Mouse (Mus musculus) G1E (cell line): ENCODE measurements around the gene Sympk.

Experiments used
- CTCF ChIP-seq: IDR thresholded peaks from 2 replicates; pipeline ENCODE4 v1.5.1; 2012; ENCODE audit warnings: low read depth, low read length, inconsistent platforms, mixed read lengths
- GATA1 ChIP-seq: IDR thresholded peaks from 2 replicates; pipeline ENCODE4 v1.6.1; 2012; ENCODE audit warnings: borderline replicate concordance, low read length, inconsistent platforms, mixed read lengths
- GATA2 ChIP-seq: IDR thresholded peaks from 2 replicates; pipeline ENCODE4 v1.6.1; 2012; ENCODE audit warnings: low read depth, low read length, inconsistent platforms, borderline replicate concordance
- POLR2AphosphoS5 ChIP-seq: IDR thresholded peaks from 2 replicates; pipeline ENCODE4 v1.6.1; 2012; ENCODE audit warnings: low read depth, low read length, inconsistent platforms; ENCODE audit not compliant: insufficient replicate concordance
- TAL1 ChIP-seq: conservative IDR thresholded peaks from 2 replicates; pipeline ENCODE4 v1.6.1; 2012; ENCODE audit warnings: low read depth, low read length, inconsistent platforms, mixed read lengths

DNA sequence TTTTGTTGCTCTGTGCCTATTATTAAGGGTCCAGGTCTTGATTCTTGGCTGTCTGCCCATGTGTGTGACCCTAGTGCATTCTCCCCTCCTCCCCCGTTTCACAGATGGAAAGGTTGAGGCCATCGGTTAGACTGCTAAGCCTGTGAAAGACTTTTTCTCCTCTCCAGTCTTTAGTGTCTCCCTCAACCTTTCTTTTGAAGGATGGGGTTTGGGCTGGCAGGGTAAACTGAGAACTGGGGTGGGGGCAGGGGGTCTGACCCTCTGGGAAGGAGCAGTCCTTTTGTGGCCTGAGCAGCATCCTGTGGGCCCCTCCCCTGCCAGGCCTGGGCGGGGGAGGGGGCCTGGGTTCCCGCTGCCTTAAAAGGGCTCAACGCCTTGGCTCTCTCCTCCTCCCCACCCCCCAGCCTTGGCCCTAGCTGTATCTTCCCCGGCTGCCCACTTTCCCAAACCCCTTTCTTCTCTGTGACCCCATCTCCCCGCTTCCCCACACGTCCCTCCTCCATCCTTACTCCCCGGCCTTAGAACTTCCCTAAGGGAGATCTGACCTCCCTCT, 60.8 kb downstream of the Sympk start:
- TF ChIP-seq CTCF (no peak), TAL1 (no peak), POLR2AphosphoS5 (no peak), GATA1 (no peak), GATA2 (no peak)
